Mouse (Mus musculus) hindbrain, embryonic 13.5 days (tissue): ENCODE data around the gene Gpn3. TPM values are rescaled to one million over a fixed set of nuclear protein-coding genes. Genes with fewer than 3 reads are reported as not detected.

Experiments used
- polyA plus RNA-seq: library from polyadenylated mRNA; unstranded; fragments of >200 nt; fragmentation: Nextera tagmentation; extraction: Ambion mirVana; gene quantifications from 2 replicates; pipeline ENCODE4 v1.2.1, GENCODE M21; 2015

Gpn3 gene
- polyA plus RNA-seq, 1 experiment from 2014 or later: 48.3 TPM

Other genes with a start within 250 kb of the Gpn3 start
- gene Ccdc63, start 231.1 kb upstream of the Gpn3 start, polyA plus RNA-seq: not detected in 2 replicates
- gene Ppp1cc, start 213.6 kb upstream of the Gpn3 start, polyA plus RNA-seq: 204 and 206 TPM in 2 replicates
- 1.8 and 2.2 TPM in 2 replicates for gene Hvcn1, start 165.1 kb upstream of the Gpn3 start, polyA plus RNA-seq
- 5.9 and 6.6 TPM in 2 replicates for gene Tctn1, start 107.4 kb upstream of the Gpn3 start, polyA plus RNA-seq
- 8.0 and 8.3 TPM in 2 replicates for gene Pptc7, start 87.5 kb upstream of the Gpn3 start, polyA plus RNA-seq
- gene Rad9b, start 17.6 kb upstream of the Gpn3 start, polyA plus RNA-seq: 21.0 and 23.9 TPM in 2 replicates
- gene Vps29, start 17.5 kb upstream of the Gpn3 start, polyA plus RNA-seq: 297 and 305 TPM in 2 replicates
- 131 and 132 TPM in 2 replicates for gene Fam216a, start 488 bp downstream of the Gpn3 start, polyA plus RNA-seq
- 159 and 173 TPM in 2 replicates for gene Arpc3, start 20.0 kb downstream of the Gpn3 start, polyA plus RNA-seq
- 46.7 and 51.8 TPM in 2 replicates for gene Anapc7, start 49.8 kb downstream of the Gpn3 start, polyA plus RNA-seq
- 39.4 and 41.2 TPM in 2 replicates for gene Atp2a2, start 130.3 kb downstream of the Gpn3 start, polyA plus RNA-seq
- 70.2 and 70.7 TPM in 2 replicates for gene Ift81, start 242.6 kb downstream of the Gpn3 start, polyA plus RNA-seq